Mouse (Mus musculus): ENCODE results near the gene Col4a3. TPM values are rescaled to one million over a fixed set of nuclear protein-coding genes. Genes with fewer than 3 reads are reported as not detected.

The Col4a3 gene
- not detected in 4 replicates for total RNA-seq (2023; ENCODE audit: inconsistent age)

GRCm38 (mm10) chr1:82586713-82587399 is at the start of gene Col4a3, which contains the start of gene Col4a4:
Col4a3 (plus strand) TSS chr1:82586921.
Col4a4 (minus strand) TSS chr1:82586849.

GRCm38 (mm10) chr1:82724339-82725025 is 137.8 kb downstream of the Col4a3 start, which contains the start of gene Mff:
Mff (plus strand) TSS chr1:82724890.

GRCm38 (mm10) chr1:82768269-82768668 is 181.5 kb downstream of the Col4a3 start, which contains the start of gene Tm4sf20:
Tm4sf20 (minus strand) TSS chr1:82768461.

GRCm38 (mm10) chr1:82771022-82771586 is 184.4 kb downstream of the Col4a3 start, which contains the start of gene Gm47791:
Gm47791 (minus strand) TSS chr1:82771243.

Other genes with a start within 250 kb of the Col4a3 start
- not detected in 4 replicates for gene Col4a4, start 72 bp upstream of the Col4a3 start, total RNA-seq (2023; ENCODE audit: inconsistent age)
- gene Mff, start 138.0 kb downstream of the Col4a3 start, total RNA-seq (2023; ENCODE audit: inconsistent age): 90.3 to 120 TPM (median 113 TPM) in 4 replicates
- gene Tm4sf20, start 181.5 kb downstream of the Col4a3 start, total RNA-seq (2023; ENCODE audit: inconsistent age): not detected in 4 replicates
- not detected in 4 replicates for gene Gm47791, start 184.3 kb downstream of the Col4a3 start, total RNA-seq (2023; ENCODE audit: inconsistent age)